Mouse (Mus musculus) heart, adult 2 months (tissue): ENCODE results near the gene Inpp5d.

Experiments
- CTCF ChIP-seq: fragments of 200-600 bp; IDR thresholded peaks from 2 replicates; pipeline ENCODE4 v1.8.1; 2022; ENCODE audit warnings: antibody characterized with exemption, mild to moderate bottlenecking, moderate library complexity
- EP300 ChIP-seq: fragments of 200-500 bp; IDR thresholded peaks from 2 replicates; pipeline ENCODE4 v1.6.1; 2011; ENCODE audit warnings: low read depth, low read length, control low read depth; ENCODE audit not compliant: insufficient read depth
- POLR2A ChIP-seq: fragments of 200-500 bp; IDR thresholded peaks from 2 replicates; pipeline ENCODE4 v1.6.1; 2011; ENCODE audit warnings: mild to moderate bottlenecking, low read depth, low read length, control low read depth; ENCODE audit not compliant: insufficient read depth

- TF ChIP-seq EP300 (no peak), CTCF (no peak), POLR2A (no peak)
Observed at GRCm38 (mm10) chr1:87687009-87687408, 66.9 kb downstream of the Inpp5d start.
